Mouse (Mus musculus) granulocyte monocyte progenitor cell, adult 5-6 weeks (primary cell): Measurements from ENCODE around the gene Rabepk. TPM values are rescaled to one million over a fixed set of nuclear protein-coding genes. Genes with fewer than 3 reads are reported as not detected.

ENCODE experiments used
- total RNA-seq, 2 experiments: library from RNA; stranded (forward) in 1 of 2; stranded (reverse) in 1 of 2; fragments of 200-712, 200-1000 nt in 1 of 2; fragments of >200 nt in 1 of 2; fragmentation: Nextera tagmentation in 1 of 2; gene quantifications; 2 replicates each; pipeline ENCODE4 v1.2.3; 2014 to 2017

Gene Rabepk
- total RNA-seq, 2 experiments from 2014 or later, result 31.3 to 49.0 TPM

Other genes with a start within 250 kb of the Rabepk start
- gene Gapvd1, start 44.7 kb downstream of the Rabepk start, total RNA-seq (2014; fragmentation: Nextera tagmentation), result 50.1 and 65.5 TPM in 2 replicates
- 56.7 and 70.8 TPM in 2 replicates for gene Gapvd1, start 44.7 kb downstream of the Rabepk start, total RNA-seq (2017)
- 559 and 592 TPM in 2 replicates for gene Hspa5, start 27.9 kb downstream of the Rabepk start, total RNA-seq (2014; fragmentation: Nextera tagmentation)
- gene Hspa5, start 27.9 kb downstream of the Rabepk start, total RNA-seq (2017), result 1,947 and 2,193 TPM in 2 replicates
- gene Fbxw2, start 26.4 kb upstream of the Rabepk start, total RNA-seq (2014; fragmentation: Nextera tagmentation), result 42.7 and 63.4 TPM in 2 replicates
- gene Fbxw2, start 26.4 kb upstream of the Rabepk start, total RNA-seq (2017), result 52.8 and 56.7 TPM in 2 replicates
- gene Gm34653, start 33.1 kb upstream of the Rabepk start, total RNA-seq (2014; fragmentation: Nextera tagmentation), result not detected in 2 replicates
- not detected in 2 replicates for gene Gm34653, start 33.1 kb upstream of the Rabepk start, total RNA-seq (2017)
- not detected in 2 replicates for gene Cutal, start 74.5 kb upstream of the Rabepk start, total RNA-seq (2014; fragmentation: Nextera tagmentation)
- not detected in 2 replicates for gene Cutal, start 74.5 kb upstream of the Rabepk start, total RNA-seq (2017)
- 64.4 and 67.3 TPM in 2 replicates for gene Psmd5, start 75.1 kb upstream of the Rabepk start, total RNA-seq (2014; fragmentation: Nextera tagmentation)
- 36.8 and 60.4 TPM in 2 replicates for gene Psmd5, start 75.1 kb upstream of the Rabepk start, total RNA-seq (2017)
- gene Phf19, start 114.1 kb upstream of the Rabepk start, total RNA-seq (2014; fragmentation: Nextera tagmentation), result 22.6 and 25.9 TPM in 2 replicates
- 5.9 and 7.9 TPM in 2 replicates for gene Phf19, start 114.1 kb upstream of the Rabepk start, total RNA-seq (2017)
- gene Traf1, start 161.9 kb upstream of the Rabepk start, total RNA-seq (2014; fragmentation: Nextera tagmentation), result not detected in 2 replicates
- 0.09 and 0.15 TPM in 2 replicates for gene Traf1, start 161.9 kb upstream of the Rabepk start, total RNA-seq (2017)